Mouse (Mus musculus) heart, adult 2 months (tissue): ENCODE results near the gene Add3. TPM values are rescaled to one million over a fixed set of nuclear protein-coding genes. Genes with fewer than 3 reads are reported as not detected.

Experiments used
- DNase-seq, 2 experiments: peaks; one replicate each; pipeline ENCODE4 v3.0.0; 2021
- H3K27ac ChIP-seq: fragments of 200-600 bp; 2 replicates; pipeline ENCODE4 v1.8.1; 2022
- H3K27me3 ChIP-seq: fragments of 200-500 bp; 2 replicates; pipeline ENCODE4 v1.6.1; 2012; ENCODE audit warnings: mild to moderate bottlenecking, low read length, inconsistent platforms, mixed read lengths; ENCODE audit not compliant: control insufficient read depth, insufficient read depth
- H3K36me3 ChIP-seq: fragments of 200-500 bp; 2 replicates; pipeline ENCODE4 v1.6.1; 2012; ENCODE audit warnings: low read length, inconsistent platforms; ENCODE audit not compliant: control insufficient read depth, insufficient read depth
- H3K4me1 ChIP-seq: fragments of 200-500 bp; 2 replicates; pipeline ENCODE4 v1.6.1; 2011; ENCODE audit warnings: low read length; ENCODE audit not compliant: control insufficient read depth, insufficient read depth
- H3K4me3 ChIP-seq: fragments of 200-600 bp; 2 replicates; pipeline ENCODE4 v1.8.1; 2022
- H3K79me2 ChIP-seq: fragments of 200-500 bp; replicated peaks from 2 replicates; pipeline ENCODE4 v1.6.1; 2012; ENCODE audit warnings: mild to moderate bottlenecking, inconsistent platforms, low read length, moderate library complexity, mixed read lengths; ENCODE audit not compliant: control insufficient read depth, insufficient read depth
- H3K9ac ChIP-seq: fragments of 200-500 bp; 2 replicates; pipeline ENCODE4 v1.6.1; 2012; ENCODE audit warnings: low read depth, mild to moderate bottlenecking, control low read depth, inconsistent platforms, low read length, mixed read lengths
- CTCF ChIP-seq: fragments of 200-600 bp; IDR thresholded peaks from 2 replicates; pipeline ENCODE4 v1.8.1; 2022; ENCODE audit warnings: antibody characterized with exemption, mild to moderate bottlenecking, moderate library complexity
- EP300 ChIP-seq: fragments of 200-500 bp; IDR thresholded peaks from 2 replicates; pipeline ENCODE4 v1.6.1; 2011; ENCODE audit warnings: low read depth, low read length, control low read depth; ENCODE audit not compliant: insufficient read depth
- POLR2A ChIP-seq: fragments of 200-500 bp; IDR thresholded peaks from 2 replicates; pipeline ENCODE4 v1.6.1; 2011; ENCODE audit warnings: mild to moderate bottlenecking, low read depth, low read length, control low read depth; ENCODE audit not compliant: insufficient read depth
- WGBS: fragments of 180-500 bp; shearing (Covaris S2); methylation state at CpG from one replicate; pipeline ENCODE4 v1.1.7; 2018; 5-methylcytosine and 5-hydroxymethylcytosine counted together
- intact Hi-C: fragments of 180-260 bp; cut with DNase I; formaldehyde crosslinking; loops from one replicate; pipeline ENCODE4 v1.15.1; 2025
- long read RNA-seq: library from polyadenylated mRNA; stranded (forward); transcript quantifications from one replicate; pipeline ENCODE4 v2.0.0, GENCODE M21; 2021
- polyA plus RNA-seq: library from polyadenylated mRNA; depleted of rRNA; stranded (reverse); fragments of >200 nt; gene quantifications from 2 replicates; pipeline ENCODE4 v1.2.3, GENCODE M21; 2012; rRNA removed
- total RNA-seq, 2 experiments: library from RNA; stranded (reverse); gene quantifications; 2 replicates each; pipeline ENCODE4 v1.2.3; 2021

The Add3 gene
- total RNA-seq (10 to 100 TPM; 38.9 to 50.5 TPM), polyA plus RNA-seq (25.2 and 44.5 TPM in 2 replicates)
- long read RNA-seq, full-length matches to known transcripts, result 28 of 42 reads
- long read RNA-seq, partial matches to known transcripts, result 8 of 42 reads
- long read RNA-seq, other reads (novel, unspliced or antisense), result 6 of 42 reads

DNA sequence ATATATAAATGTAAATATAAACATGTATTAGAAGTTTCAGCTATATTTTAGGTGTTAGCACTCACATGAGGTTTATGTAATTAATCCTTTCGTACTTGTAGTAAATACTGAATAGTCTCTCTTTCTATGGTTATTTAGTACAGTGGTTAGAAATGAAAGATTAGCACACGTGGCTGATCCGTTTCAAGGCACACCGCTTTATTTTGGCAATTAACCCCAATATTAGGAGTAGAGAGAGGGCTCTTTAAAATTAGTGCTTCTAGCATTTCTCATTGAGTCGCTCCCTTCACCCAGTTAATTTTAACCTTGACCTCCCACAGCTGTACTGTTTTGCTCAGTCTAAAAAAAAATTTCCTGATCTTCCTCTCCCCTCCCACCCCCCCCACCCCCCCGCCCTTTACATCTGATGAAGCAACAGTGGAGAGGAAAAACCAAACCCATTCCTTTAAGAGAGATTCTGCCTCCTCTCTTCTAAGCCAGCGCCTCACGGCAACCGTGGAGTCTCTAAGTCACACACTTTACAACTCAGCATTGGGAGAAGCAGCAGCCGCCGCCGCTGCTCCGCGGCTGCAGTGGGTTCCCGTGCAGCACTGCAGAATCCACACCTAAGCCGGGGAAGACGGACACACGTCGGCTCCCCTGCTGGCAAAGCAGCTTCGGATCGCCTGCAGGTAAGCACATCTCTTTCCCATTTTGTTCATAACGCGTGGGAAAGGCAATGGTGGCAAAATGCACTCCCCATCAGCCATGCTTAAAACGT, at the start of gene Add3:
Gene Add3, plus strand, starts transcription at position 400 of the 760 bp plus-strand sequence.
- 4% methylated on average over 24 of the region's 24 CpGs for WGBS
- DNase-seq, result peak; percentile 75 to 77
- Histone ChIP-seq H3K4me3 (peak within 1 kb of the TSS; percentile 74), H3K27ac (peak within 1 kb of the TSS; percentile 96), H3K4me1 (no peaks in the 10 kb centered on the region), H3K9ac (peak within 1 kb of the TSS; percentile 83), H3K36me3 (peaks cover 4% of the 10 kb centered on the region), H3K79me2 (0 out of 2 replicates have a peak, but pooled peaks cover 1% of the 10 kb centered on the region), H3K27me3 (no peaks in the 10 kb centered on the region)
- TF ChIP-seq CTCF (peak; percentile 23; the same call in 1 of the 2 replicates), EP300 (peak; percentile 37; the same call in 1 of the 2 replicates), POLR2A (peak; percentile 59)
- intact Hi-C loops, result loop anchor here (2.0 to 10.0 kb wide), 7 partner anchors 57 to 235 kb away; partner anchors contain the start of genes Gm10197 and Mxi1

DNA sequence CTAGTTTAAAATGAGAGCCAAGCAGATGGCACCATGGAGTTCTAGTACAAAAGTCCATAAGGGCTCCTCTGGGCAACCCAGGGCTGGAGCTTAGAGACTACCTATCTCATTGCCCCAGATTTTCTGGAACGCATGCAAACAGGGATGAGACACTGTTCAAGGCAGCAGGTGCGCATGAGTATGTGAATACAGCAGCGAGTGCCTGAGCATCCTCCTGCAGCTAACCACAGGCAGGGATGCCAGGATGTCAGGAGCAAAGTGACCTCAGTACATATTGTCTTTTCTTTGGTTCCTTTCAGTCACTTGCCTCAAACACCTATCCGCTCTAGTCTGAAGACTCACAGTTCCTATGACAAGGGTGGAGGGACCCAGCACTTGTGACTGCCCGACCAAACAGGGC, 49.6 kb upstream of the Add3 start:
- Histone ChIP-seq H3K9ac (no peak overlapping the region), H3K27me3 (no peaks in the 10 kb centered on the region), H3K79me2 (no peaks in the 10 kb centered on the region), H3K4me1 (peaks cover 5% of the 10 kb centered on the region), H3K27ac (no peak overlapping the region), H3K4me3 (no peak overlapping the region), H3K36me3 (no peaks in the 10 kb centered on the region)
- WGBS, result 97% methylated on average over 5 of the region's 5 CpGs
- TF ChIP-seq EP300 (no peak), POLR2A (no peak), CTCF (no peak)
- no peak for DNase-seq
- intact Hi-C loops, result no loop called here

DNA sequence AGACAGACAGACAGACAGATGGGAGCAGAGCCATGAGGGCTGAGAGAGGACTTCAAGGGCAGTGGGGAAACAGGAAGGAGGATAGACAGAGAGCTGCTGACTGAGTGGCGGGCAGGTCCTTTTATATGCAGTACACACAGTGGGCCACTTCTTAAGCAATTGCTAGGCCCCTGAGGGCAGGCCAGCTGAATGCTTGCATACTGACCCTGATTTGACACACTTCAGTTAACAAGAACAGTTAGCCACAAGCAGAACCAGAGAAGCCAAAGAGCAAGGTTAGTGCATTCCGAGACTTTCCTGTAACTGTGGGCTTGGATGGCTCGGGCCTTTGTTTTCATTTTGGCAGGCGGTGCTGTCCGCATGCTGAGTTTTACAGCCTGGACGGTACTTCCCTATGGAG, 48.0 kb upstream of the Add3 start:
- Histone ChIP-seq H3K36me3 (no peaks in the 10 kb centered on the region), H3K9ac (no peak overlapping the region), H3K4me1 (peaks cover under 1% of the 10 kb centered on the region; the same call in 1 of the 2 replicates), H3K4me3 (no peak overlapping the region), H3K79me2 (no peaks in the 10 kb centered on the region), H3K27me3 (no peaks in the 10 kb centered on the region), H3K27ac (no peak overlapping the region)
- WGBS, result 93% methylated on average over 6 of the region's 6 CpGs
- intact Hi-C loops, result no loop called here
- TF ChIP-seq POLR2A (no peak), CTCF (no peak), EP300 (no peak)
- no peak for DNase-seq

DNA sequence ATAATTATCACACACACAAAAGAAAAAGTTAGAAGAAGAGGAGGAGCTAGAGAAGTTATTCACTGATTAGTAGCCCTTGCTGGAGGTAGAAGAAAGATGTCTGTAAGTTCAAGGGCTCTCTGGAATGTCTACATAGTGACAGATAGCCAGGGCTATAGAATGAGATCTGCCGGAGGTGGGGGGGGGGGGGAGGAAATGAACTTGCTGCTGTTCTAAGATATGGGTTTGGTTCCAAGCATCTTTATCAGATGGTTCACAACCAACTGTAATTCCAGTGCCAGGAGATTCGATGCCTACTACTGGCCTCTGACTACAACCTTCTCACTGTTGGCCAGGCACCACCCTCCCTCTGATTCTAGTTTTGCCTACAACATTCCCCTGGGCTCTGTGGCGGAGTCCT, 46.9 kb upstream of the Add3 start:
- Histone ChIP-seq H3K79me2 (no peaks in the 10 kb centered on the region), H3K4me1 (no peaks in the 10 kb centered on the region), H3K36me3 (no peaks in the 10 kb centered on the region), H3K27me3 (no peaks in the 10 kb centered on the region), H3K27ac (no peak overlapping the region), H3K9ac (no peak overlapping the region), H3K4me3 (no peak overlapping the region)
- intact Hi-C loops, result no loop called here
- no peak for DNase-seq
- TF ChIP-seq POLR2A (no peak), EP300 (no peak), CTCF (no peak)
- 47% methylated on average over 3 of the region's 3 CpGs for WGBS

DNA sequence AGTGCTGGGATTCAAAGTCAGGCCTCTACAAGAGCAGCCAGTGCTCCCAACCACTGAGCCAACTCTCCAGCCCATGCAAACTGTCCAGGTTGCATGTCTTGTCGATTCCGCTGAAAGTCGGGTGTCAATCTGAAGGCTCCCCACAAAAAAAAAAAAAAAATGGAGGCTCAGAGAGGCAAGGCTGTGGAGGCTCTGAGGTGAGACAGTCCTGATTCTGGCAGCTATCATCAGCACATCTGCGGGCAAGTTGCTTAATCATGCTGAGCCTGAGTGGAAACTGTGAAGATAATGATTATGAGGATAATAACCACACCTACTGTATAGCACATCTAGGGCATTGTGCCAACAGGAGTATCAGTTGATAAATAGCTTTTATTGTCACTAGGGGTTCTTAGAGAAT, 45.6 kb upstream of the Add3 start:
- no peak for DNase-seq
- intact Hi-C loops, result no loop called here
- no peaks in the 10 kb centered on the region for H3K27me3 ChIP-seq
- H3K4me3 ChIP-seq, result no peak overlapping the region
- no peak overlapping the region for H3K27ac ChIP-seq
- no peaks in the 10 kb centered on the region for H3K36me3 ChIP-seq
- no peak overlapping the region for H3K9ac ChIP-seq
- H3K4me1 ChIP-seq, result no peaks in the 10 kb centered on the region
- 79% methylated on average over 4 of the region's 4 CpGs for WGBS
- TF ChIP-seq POLR2A (no peak), CTCF (no peak), EP300 (no peak)
- H3K79me2 ChIP-seq, result no peaks in the 10 kb centered on the region
